Mouse (Mus musculus): Measurements from ENCODE around the gene Serpina3c.

GRCm38 (mm10) chr12:104185046-104185445 lies 31.4 kb upstream of the Serpina3c start:
- TF ChIP-seq CTCF (IDR thresholded peaks at IDR 0.05; ENCODE audit: low read depth, low read length) (no peak), POLR2AphosphoS5 (IDR thresholded peaks at IDR 0.05; ENCODE audit: insufficient replicate concordance, low read depth, low read length) (no peak), GATA1 (IDR thresholded peaks at IDR 0.05; ENCODE audit: borderline replicate concordance, low read length) (no peak)
